Mouse (Mus musculus): ENCODE data around the gene Oas2.

Oas2 gene

DNA sequence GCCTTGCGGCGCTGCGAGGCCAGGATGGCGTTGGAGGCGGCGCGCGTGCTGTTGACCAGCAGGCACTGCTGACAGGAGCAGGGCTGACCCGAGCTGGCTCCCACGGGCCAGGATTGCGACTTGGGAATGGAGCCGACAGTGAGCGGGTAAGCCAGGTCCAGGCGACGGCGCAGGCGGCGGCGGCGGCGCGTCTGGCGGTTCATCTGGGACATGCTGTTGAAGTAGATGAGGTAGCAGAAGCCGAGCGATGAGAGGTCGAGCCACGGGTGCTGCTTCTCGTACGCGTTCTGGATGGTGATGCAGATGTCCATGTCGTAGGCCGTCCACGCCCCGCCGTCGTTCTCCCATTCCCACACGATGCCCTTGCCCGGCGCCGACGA is 55.0 kb downstream of the Oas2 start:
- no peak for DNase-seq

DNA sequence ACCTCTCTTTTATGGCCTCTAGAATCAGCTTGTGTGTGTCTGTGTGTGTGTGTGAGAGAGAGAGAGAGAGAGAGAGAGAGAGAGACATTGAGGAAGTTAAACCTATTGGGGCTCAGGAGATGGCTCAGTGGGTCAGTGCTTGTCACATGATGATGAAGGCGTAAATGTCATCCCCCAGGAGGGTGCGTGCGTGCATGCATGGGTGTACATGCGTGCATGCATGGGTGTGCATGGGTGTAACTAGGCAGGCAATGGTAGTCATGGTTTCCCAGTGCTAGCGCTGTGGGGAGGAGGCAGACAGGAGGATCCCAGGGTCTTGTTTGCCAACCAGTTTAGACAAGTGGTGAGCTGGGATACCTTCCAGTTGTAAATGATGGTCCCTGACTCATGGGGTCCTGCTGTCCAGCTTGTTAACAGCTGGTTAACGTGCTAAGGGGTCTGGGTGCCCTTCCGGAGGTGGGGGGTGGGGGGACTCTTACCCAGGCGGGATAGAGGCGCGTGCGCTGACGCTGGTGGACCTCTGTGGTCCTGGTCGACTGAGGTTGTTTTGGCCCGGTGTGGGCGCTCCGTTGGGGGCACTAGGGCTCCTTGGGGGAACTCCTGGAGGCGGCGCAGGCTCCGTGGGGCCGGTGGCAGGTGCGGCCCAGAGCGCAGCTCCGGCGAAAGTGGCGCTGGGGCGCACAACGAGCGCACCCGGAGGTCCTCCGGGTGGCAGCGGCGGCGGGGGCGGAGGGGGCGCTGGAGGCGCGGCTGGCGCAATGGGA is 55.5 kb downstream of the Oas2 start:
- no peak for DNase-seq

- DNase-seq = no peak
These were observed 57.6 kb downstream of the Oas2 start for GRCm38 (mm10) chr5:120692034-120692433.

DNA sequence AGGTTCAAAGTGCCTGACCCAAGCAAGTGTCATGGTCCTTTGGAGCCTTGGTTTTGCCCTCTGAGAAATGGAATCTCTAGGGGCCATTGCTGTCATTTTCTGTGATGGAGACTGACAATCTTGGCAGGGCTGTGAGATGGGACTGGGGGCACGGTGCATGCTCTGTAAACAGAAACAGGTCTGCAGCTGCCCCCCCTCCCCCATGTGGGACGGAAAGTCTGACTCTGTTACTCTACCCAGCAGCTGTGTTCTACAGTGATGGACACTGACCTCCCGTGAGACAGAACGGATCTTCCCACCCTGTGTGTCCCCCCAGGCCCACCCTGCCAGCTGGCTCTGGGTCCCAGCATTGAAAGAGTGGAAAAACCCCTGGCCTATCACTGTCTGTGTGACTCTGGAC is 59.2 kb downstream of the Oas2 start:
- no peak for DNase-seq

DNA sequence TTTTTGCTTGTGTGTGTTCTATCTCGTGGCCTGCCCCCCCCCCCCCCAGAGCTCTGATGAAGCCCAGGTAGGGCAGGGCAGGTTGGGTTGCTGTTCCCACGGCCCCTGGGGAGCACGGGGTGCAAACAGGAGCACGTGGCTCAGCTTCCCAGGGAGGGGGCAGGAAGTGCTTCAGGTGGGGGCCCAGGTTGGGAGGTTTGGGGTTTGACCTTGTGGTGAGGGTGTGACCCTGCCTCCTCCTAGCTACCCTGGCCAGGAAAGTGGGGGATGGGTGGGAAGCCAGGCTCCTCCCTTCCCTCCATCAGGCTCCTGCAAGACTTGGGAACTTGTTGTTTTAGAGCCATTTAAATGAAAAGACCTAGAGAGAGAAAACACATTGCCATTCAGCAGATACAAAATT is 61.2 kb downstream of the Oas2 start:
- no peak for DNase-seq

DNA sequence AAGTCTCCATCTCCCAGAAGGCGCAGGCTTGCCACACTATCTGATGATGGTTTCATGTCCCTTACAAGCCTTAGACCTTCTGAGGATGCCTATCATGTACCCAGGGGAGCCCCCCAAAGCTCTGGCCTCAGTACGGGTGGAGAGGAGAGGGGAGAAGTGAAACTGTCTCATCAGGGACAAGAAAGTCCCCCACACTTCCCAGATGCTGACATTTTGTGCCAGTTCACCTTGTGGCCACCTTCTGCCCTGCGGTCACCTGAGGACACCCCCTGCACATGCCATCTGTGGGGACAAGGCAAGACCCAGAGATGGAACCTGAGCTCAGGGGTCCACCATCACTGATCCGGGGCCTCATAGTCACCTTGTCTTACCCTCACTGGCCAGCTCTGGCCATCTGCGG is 61.8 kb downstream of the Oas2 start:
- no peak for DNase-seq

- DNase-seq = no peak
These were observed 62.2 kb downstream of the Oas2 start for GRCm38 (mm10) chr5:120687484-120687851.

DNA sequence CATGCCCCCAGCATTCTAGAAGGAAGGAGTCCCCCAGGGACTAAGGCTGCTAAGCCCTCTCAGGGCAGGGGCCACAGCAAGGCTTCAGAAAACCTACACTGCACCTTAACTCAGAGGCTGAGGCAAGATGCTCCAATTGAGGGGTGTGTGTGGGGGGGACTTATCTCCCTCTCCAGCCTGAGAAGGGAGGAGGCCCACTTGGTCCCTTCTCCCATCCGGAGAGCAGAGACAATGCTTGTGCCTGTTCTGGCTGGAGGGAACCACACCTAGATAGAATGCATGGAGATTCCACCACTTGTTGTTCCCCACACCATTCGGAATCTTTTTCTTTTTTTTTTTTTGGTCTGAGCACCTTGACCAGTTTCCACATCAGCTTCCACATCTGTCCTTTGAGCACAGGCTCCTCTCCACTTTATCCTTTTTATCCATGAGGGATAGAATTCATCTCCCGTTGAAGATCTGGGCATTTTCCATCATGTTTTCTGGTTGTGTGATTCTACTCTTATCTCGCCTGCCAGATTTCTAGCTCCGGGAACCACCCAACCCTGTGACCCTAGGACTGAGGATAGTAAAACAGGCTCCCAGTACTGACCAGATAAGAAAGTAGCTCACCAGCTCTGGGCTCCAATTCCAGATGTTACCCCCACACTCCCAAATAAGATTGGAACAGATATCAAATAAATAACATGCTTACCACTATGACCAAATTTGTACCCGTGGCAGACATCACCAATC is 62.7 kb downstream of the Oas2 start:
- DNase-seq = no peak

- DNase-seq = no peak
These were observed 64.0 kb downstream of the Oas2 start for GRCm38 (mm10) chr5:120685678-120686077.

- no peak for DNase-seq
These were observed 66.5 kb downstream of the Oas2 start for GRCm38 (mm10) chr5:120682982-120683771.

DNA sequence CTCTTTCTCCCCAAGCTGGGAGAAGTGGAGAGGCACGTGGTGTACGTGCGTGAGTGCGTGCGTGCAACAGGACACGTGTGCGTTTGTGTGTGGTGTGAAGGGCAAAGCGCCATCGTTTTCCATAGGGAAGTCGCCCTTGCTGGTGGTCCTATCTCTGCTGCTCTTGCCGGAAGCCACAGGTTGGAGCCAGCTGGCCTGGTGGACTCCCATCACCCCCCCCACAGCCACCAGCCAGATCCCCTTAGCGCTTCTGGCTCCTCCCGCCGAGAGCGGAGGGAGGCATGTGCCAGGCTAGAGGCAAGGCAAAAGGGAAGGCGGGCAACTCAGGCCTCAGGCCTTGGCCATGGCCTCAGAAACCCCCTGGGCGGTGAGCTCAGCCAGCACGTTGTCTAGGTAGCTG is 68.7 kb downstream of the Oas2 start:
- no peak for DNase-seq
